Mouse (Mus musculus): ENCODE results near the gene Chrnb2. TPM values are rescaled to one million over a fixed set of nuclear protein-coding genes. Genes with fewer than 3 reads are reported as not detected.

Chrnb2 gene
- 17.9 and 20.8 TPM in 2 replicates for polyA plus RNA-seq (2014; fragmentation: Nextera tagmentation; extraction: Ambion mirVana)

GRCm38 (mm10) chr3:89764119-89764724 lies at the start of gene Chrnb2:
Chrnb2 (minus strand) TSS chr3:89764632.
- H3K4me3 ChIP-seq (ENCODE audit: low read depth, low read length): peak within 1 kb of the TSS; percentile 37
- ATAC-seq (ENCODE audit: insufficient read depth, low FRiP score, low TSS enrichment) (peak; percentile 68), DNase-seq (ENCODE audit: low spot score) (peak; percentile 87)
- H3K27ac ChIP-seq (ENCODE audit: low read depth, low read length): peak within 1 kb of the TSS; percentile 63
- no peaks in the 10 kb centered on the region for H3K9me3 ChIP-seq (ENCODE audit: control insufficient read depth, low read length)
- no peaks in the 10 kb centered on the region for H3K27me3 ChIP-seq (ENCODE audit: control insufficient read depth, insufficient read depth, low read length)
- H3K36me3 ChIP-seq (ENCODE audit: control insufficient read depth, insufficient read depth, low read length): no peaks in the 10 kb centered on the region
- WGBS: under 1% methylated on average over 36 of the region's 36 CpGs
- peak within 1 kb of the TSS; percentile 41 for H3K4me2 ChIP-seq (ENCODE audit: low read depth)
- H3K4me1 ChIP-seq (ENCODE audit: control insufficient read depth, insufficient read depth, low read length): no peaks in the 10 kb centered on the region
- peak within 1 kb of the TSS; percentile 43 for H3K9ac ChIP-seq (ENCODE audit: low read length)

- H3K4me1 ChIP-seq (ENCODE audit: control insufficient read depth, insufficient read depth, low read length): no peaks in the 10 kb centered on the region
- no peak for DNase-seq (ENCODE audit: low spot score)
- WGBS: 72% methylated on average over 7 of the region's 7 CpGs
- H3K9ac ChIP-seq (ENCODE audit: low read length): no peak overlapping the region
- no peaks in the 10 kb centered on the region for H3K9me3 ChIP-seq (ENCODE audit: control insufficient read depth, low read length)
- H3K4me2 ChIP-seq (ENCODE audit: low read depth): no peak overlapping the region
- no peaks in the 10 kb centered on the region for H3K36me3 ChIP-seq (ENCODE audit: control insufficient read depth, insufficient read depth, low read length)
- no peaks in the 10 kb centered on the region for H3K27me3 ChIP-seq (ENCODE audit: control insufficient read depth, insufficient read depth, low read length)
- no peak overlapping the region for H3K4me3 ChIP-seq (ENCODE audit: low read depth, low read length)
- H3K27ac ChIP-seq (ENCODE audit: low read depth, low read length): no peak overlapping the region
- ATAC-seq (ENCODE audit: insufficient read depth, low FRiP score, low TSS enrichment): no peak
Measured at GRCm38 (mm10) chr3:89814051-89814450, 49.6 kb upstream of the Chrnb2 start.

GRCm38 (mm10) chr3:89812166-89812565 lies 47.7 kb upstream of the Chrnb2 start:
- Histone ChIP-seq H3K27me3 (ENCODE audit: control insufficient read depth, insufficient read depth, low read length) (no peaks in the 10 kb centered on the region), H3K36me3 (ENCODE audit: control insufficient read depth, insufficient read depth, low read length) (no peaks in the 10 kb centered on the region), H3K9ac (ENCODE audit: low read length) (no peak overlapping the region), H3K4me2 (ENCODE audit: low read depth) (no peak overlapping the region), H3K4me1 (ENCODE audit: control insufficient read depth, insufficient read depth, low read length) (no peaks in the 10 kb centered on the region), H3K27ac (ENCODE audit: low read depth, low read length) (no peak overlapping the region), H3K4me3 (ENCODE audit: low read depth, low read length) (no peak overlapping the region), H3K9me3 (ENCODE audit: control insufficient read depth, low read length) (no peaks in the 10 kb centered on the region)
- WGBS: 66% methylated on average over 3 of the region's 3 CpGs
- DNase-seq (ENCODE audit: low spot score): no peak
- ATAC-seq (ENCODE audit: insufficient read depth, low FRiP score, low TSS enrichment): no peak

- ATAC-seq (ENCODE audit: insufficient read depth, low FRiP score, low TSS enrichment): no peak
- Histone ChIP-seq H3K4me1 (ENCODE audit: control insufficient read depth, insufficient read depth, low read length) (no peaks in the 10 kb centered on the region), H3K9me3 (ENCODE audit: control insufficient read depth, low read length) (no peaks in the 10 kb centered on the region), H3K27ac (ENCODE audit: low read depth, low read length) (no peak overlapping the region), H3K9ac (ENCODE audit: low read length) (no peak overlapping the region), H3K27me3 (ENCODE audit: control insufficient read depth, insufficient read depth, low read length) (no peaks in the 10 kb centered on the region), H3K36me3 (ENCODE audit: control insufficient read depth, insufficient read depth, low read length) (no peaks in the 10 kb centered on the region), H3K4me3 (ENCODE audit: low read depth, low read length) (no peak overlapping the region), H3K4me2 (ENCODE audit: low read depth) (no peak overlapping the region)
- DNase-seq (ENCODE audit: low spot score): no peak
Measured at GRCm38 (mm10) chr3:89810841-89811240, 46.4 kb upstream of the Chrnb2 start.

GRCm38 (mm10) chr3:89808638-89809037 lies 44.2 kb upstream of the Chrnb2 start:
- DNase-seq (ENCODE audit: low spot score): no peak
- Histone ChIP-seq H3K4me2 (ENCODE audit: low read depth) (no peak overlapping the region), H3K36me3 (ENCODE audit: control insufficient read depth, insufficient read depth, low read length) (no peaks in the 10 kb centered on the region), H3K27ac (ENCODE audit: low read depth, low read length) (no peak overlapping the region), H3K4me3 (ENCODE audit: low read depth, low read length) (no peak overlapping the region), H3K27me3 (ENCODE audit: control insufficient read depth, insufficient read depth, low read length) (no peaks in the 10 kb centered on the region), H3K9ac (ENCODE audit: low read length) (no peak overlapping the region), H3K9me3 (ENCODE audit: control insufficient read depth, low read length) (no peaks in the 10 kb centered on the region), H3K4me1 (ENCODE audit: control insufficient read depth, insufficient read depth, low read length) (no peaks in the 10 kb centered on the region)
- no peak for ATAC-seq (ENCODE audit: insufficient read depth, low FRiP score, low TSS enrichment)
- WGBS: 50% methylated on average over 9 of the region's 9 CpGs

- Histone ChIP-seq H3K4me1 (ENCODE audit: control insufficient read depth, insufficient read depth, low read length) (no peaks in the 10 kb centered on the region), H3K4me3 (ENCODE audit: low read depth, low read length) (no peak overlapping the region)
Measured at GRCm38 (mm10) chr3:89807881-89808280, 43.4 kb upstream of the Chrnb2 start.

GRCm38 (mm10) chr3:89807171-89807570 lies 42.7 kb upstream of the Chrnb2 start:
- ATAC-seq (ENCODE audit: insufficient read depth, low FRiP score, low TSS enrichment) (no peak), DNase-seq (ENCODE audit: low spot score) (no peak)
- 87% methylated on average over 3 of the region's 3 CpGs for WGBS
- H3K9ac ChIP-seq (ENCODE audit: low read length): no peak overlapping the region
- no peaks in the 10 kb centered on the region for H3K36me3 ChIP-seq (ENCODE audit: control insufficient read depth, insufficient read depth, low read length)
- H3K27ac ChIP-seq (ENCODE audit: low read depth, low read length): no peak overlapping the region
- no peak overlapping the region for H3K4me3 ChIP-seq (ENCODE audit: low read depth, low read length)
- no peaks in the 10 kb centered on the region for H3K27me3 ChIP-seq (ENCODE audit: control insufficient read depth, insufficient read depth, low read length)
- H3K4me1 ChIP-seq (ENCODE audit: control insufficient read depth, insufficient read depth, low read length): no peaks in the 10 kb centered on the region
- H3K9me3 ChIP-seq (ENCODE audit: control insufficient read depth, low read length): no peaks in the 10 kb centered on the region
- no peak overlapping the region for H3K4me2 ChIP-seq (ENCODE audit: low read depth)

More at GRCm38 (mm10) chr3:89807881-89808280, 43.4 kb upstream of the Chrnb2 start:
- DNase-seq (ENCODE audit: low spot score): no peak
- Histone ChIP-seq H3K4me2 (ENCODE audit: low read depth) (no peak overlapping the region), H3K9me3 (ENCODE audit: control insufficient read depth, low read length) (no peaks in the 10 kb centered on the region), H3K27me3 (ENCODE audit: control insufficient read depth, insufficient read depth, low read length) (no peaks in the 10 kb centered on the region), H3K36me3 (ENCODE audit: control insufficient read depth, insufficient read depth, low read length) (no peaks in the 10 kb centered on the region), H3K27ac (ENCODE audit: low read depth, low read length) (no peak overlapping the region), H3K9ac (ENCODE audit: low read length) (no peak overlapping the region)
- WGBS: 82% methylated on average over 5 of the region's 5 CpGs
- no peak for ATAC-seq (ENCODE audit: insufficient read depth, low FRiP score, low TSS enrichment)

- H3K27ac ChIP-seq (ENCODE audit: low read depth, low read length): no peak overlapping the region
- DNase-seq (ENCODE audit: low spot score) (no peak), ATAC-seq (ENCODE audit: insufficient read depth, low FRiP score, low TSS enrichment) (no peak)
- no peaks in the 10 kb centered on the region for H3K36me3 ChIP-seq (ENCODE audit: control insufficient read depth, insufficient read depth, low read length)
- no peak overlapping the region for H3K9ac ChIP-seq (ENCODE audit: low read length)
- H3K9me3 ChIP-seq (ENCODE audit: control insufficient read depth, low read length): no peaks in the 10 kb centered on the region
- H3K4me2 ChIP-seq (ENCODE audit: low read depth): no peak overlapping the region
- 90% methylated on average over 2 of the region's 2 CpGs for WGBS
- no peak overlapping the region for H3K4me3 ChIP-seq (ENCODE audit: low read depth, low read length)
- no peaks in the 10 kb centered on the region for H3K27me3 ChIP-seq (ENCODE audit: control insufficient read depth, insufficient read depth, low read length)
- no peaks in the 10 kb centered on the region for H3K4me1 ChIP-seq (ENCODE audit: control insufficient read depth, insufficient read depth, low read length)
Measured at GRCm38 (mm10) chr3:89806751-89807150, 42.3 kb upstream of the Chrnb2 start.

GRCm38 (mm10) chr3:89805179-89805578 lies 40.7 kb upstream of the Chrnb2 start:
- WGBS: 70% methylated on average over 4 of the region's 4 CpGs
- ATAC-seq (ENCODE audit: insufficient read depth, low FRiP score, low TSS enrichment): no peak
- H3K4me3 ChIP-seq (ENCODE audit: low read depth, low read length): no peak overlapping the region
- no peaks in the 10 kb centered on the region for H3K36me3 ChIP-seq (ENCODE audit: control insufficient read depth, insufficient read depth, low read length)
- no peak overlapping the region for H3K4me2 ChIP-seq (ENCODE audit: low read depth)
- DNase-seq (ENCODE audit: low spot score): no peak
- no peaks in the 10 kb centered on the region for H3K9me3 ChIP-seq (ENCODE audit: control insufficient read depth, low read length)
- H3K9ac ChIP-seq (ENCODE audit: low read length): no peak overlapping the region
- no peak overlapping the region for H3K27ac ChIP-seq (ENCODE audit: low read depth, low read length)
- H3K4me1 ChIP-seq (ENCODE audit: control insufficient read depth, insufficient read depth, low read length): no peaks in the 10 kb centered on the region
- H3K27me3 ChIP-seq (ENCODE audit: control insufficient read depth, insufficient read depth, low read length): no peaks in the 10 kb centered on the region
